Mouse (Mus musculus): ENCODE results near the gene Card10. TPM values are rescaled to one million over a fixed set of nuclear protein-coding genes. Genes with fewer than 3 reads are reported as not detected.

The Card10 gene
- polyA plus RNA-seq, 1 experiment: 42.9 TPM

DNA sequence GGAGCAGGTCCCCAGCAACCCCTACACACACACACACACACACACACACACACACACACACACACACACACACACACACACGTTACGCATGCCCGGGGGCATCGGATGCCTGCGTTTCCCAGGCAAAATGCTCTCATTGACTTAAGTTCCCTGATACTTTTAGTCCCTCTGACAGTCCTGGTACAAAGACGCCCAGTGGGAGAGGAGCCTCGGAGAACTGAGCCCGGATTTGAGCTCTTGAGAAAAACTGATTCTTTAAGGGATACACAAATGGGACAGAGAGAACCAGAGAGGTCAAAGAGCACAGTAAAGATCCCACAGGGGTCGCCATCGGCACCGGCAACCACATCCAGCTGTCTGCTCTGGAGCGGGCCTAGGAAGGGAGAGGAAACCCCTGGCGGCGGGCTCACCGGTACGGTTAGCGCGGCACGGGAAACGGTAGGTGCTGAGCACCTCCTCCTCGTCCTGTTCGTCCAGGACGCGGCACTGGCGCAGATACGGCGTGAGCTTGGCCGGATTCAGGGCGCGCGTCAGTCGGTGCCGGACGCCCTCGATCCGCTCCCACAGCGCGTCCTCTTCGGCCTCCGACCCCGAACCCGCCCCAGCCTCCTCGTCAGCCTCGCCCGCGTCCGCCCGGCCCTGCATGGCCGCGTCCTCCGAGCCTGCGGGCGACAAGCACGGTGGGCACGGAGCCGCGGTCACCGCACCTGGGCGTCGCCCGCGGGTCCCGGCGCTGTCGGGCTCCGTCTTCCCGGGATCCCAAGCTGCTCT, 686 bp downstream of the Card10 start:
- DNase-seq (ENCODE audit: low read depth): no peak

DNA sequence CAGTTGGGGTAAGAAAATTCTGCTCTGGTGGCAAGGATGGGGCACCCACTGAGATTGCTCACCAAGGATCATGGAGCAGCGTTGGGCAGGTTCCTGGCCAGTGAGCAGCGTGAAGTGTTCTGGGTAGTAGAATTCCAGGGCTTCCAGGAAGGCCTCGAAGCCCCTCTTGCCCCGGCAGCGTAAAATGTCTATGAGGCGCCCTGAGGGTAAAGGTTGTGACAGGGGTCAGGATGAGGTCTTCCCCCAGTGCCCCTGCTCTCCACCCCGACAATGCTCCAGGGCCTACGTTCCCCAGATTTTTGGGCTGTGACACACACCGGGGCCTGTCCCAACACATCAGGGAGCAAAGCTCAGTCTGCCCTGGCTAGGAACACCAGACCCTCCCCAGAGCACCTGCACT, 1.3 kb downstream of the Card10 start:
- no peak for DNase-seq (ENCODE audit: low read depth)

DNA sequence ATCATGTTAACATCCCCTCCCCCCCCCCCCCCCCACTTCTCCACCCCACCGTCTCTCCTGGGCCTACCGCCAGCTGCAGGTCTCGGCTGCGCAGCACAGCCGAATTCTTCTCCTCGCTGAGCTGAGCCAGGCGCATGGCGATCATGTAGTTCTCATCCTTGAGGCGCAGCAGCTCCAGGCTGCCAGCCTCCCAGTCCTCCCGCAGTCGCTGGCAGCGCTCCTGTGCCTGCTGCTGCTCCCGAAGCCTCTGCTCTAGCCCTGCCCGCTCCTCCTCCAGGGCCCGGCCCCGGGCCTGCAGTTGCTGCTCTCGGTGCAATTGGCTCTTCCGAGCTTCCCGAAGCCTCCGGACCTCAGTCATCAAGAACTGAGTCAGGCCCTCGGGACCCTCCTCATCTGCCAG, 3.8 kb downstream of the Card10 start:
- DNase-seq (ENCODE audit: low read depth): no peak

GRCm38 (mm10) chr15:78797060-78797329, 5.8 kb downstream of the Card10 start:
- DNase-seq (ENCODE audit: low read depth): no peak

GRCm38 (mm10) chr15:78796196-78797059, 6.4 kb downstream of the Card10 start:
- DNase-seq (ENCODE audit: low read depth): no peak

DNA sequence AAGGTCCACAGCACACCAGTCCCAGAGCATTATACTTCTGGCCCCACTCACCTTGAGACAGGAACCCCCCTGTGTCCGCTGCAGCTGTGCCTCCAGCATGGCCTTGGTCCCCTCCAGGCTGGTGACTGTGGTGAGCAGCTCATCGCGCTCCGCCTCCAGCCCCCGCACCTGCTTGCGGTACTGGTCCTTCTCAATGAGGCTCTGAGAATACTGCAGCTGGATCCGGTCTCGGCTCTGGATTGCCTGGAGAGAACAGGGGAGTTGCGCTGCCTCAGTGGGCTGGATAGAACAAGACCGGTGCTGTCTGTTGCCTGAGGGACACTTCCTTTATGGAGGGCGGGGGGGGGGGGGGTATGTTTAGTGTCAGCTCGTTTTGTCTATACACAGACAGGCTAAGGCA, 11.9 kb downstream of the Card10 start:
- DNase-seq (ENCODE audit: low read depth): no peak

DNA sequence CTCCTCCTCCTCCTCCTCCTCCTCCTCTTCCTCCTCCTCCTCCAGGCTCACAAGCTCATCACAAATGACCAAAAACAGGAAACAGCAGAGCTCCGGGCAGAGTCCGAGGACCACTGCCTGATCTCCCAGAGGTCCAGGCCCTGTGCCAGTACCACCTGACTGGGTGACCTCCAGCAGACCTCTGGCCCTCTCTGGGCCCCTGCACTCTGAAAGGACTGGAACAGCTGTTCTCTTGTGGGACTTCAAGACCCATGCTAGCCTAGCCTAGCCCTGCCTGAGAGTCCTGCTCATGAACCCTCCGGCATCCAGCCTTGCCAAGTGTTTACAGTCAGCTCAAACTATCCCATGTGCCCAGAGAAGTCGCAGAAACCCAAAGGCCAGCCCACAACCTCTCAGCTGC, 12.4 kb downstream of the Card10 start:
- no peak for DNase-seq (ENCODE audit: low read depth)

DNA sequence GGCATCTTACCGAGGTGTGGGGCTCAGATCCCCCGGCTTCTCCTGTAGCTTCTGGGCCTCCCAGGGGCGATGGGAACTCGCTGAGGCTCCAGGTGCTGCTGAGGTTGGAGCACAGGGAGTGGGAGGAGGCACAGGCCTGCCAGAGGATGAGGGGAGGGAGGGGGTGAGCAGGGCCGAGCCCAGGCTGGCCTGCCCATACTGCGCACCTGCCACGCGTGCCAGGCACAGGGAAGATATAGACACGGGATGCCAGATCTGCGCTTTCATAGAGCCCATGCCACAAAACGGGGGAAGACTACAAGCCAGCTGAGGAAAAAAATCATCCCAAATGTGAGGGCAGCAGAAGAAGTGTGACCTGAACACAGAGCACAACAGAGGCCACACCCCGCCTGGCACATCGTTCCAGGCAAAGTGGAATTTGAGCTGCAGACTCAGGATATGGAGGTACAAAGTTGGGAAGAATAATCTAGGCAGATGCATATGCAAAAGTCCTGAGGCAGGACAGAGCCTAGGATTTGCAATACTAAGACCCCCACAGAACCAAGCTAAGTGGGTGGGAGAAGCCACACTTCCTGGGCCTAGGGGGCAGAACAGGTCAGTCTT, 13.0 kb downstream of the Card10 start:
- DNase-seq (ENCODE audit: low read depth): no peak

DNA sequence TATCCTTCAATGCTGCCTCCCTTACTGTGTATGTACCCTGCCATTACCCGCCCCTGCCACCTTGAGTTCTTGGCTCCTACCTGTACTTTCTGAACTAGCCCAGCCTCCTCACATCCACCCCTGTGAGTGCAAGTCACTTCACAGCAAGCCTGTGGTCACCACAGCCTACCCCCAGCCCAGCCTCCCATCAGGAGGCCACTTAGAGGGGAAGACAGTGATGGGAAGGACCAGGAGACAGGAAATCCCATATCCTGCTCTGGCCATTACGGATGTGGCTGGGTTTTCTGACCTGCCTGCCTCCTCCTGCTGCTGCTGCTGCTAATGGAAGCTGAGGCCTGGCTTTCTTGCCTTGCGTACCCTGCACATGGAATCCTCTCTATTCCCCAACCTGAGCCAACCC, 14.8 kb downstream of the Card10 start:
- no peak for DNase-seq (ENCODE audit: low read depth)

DNA sequence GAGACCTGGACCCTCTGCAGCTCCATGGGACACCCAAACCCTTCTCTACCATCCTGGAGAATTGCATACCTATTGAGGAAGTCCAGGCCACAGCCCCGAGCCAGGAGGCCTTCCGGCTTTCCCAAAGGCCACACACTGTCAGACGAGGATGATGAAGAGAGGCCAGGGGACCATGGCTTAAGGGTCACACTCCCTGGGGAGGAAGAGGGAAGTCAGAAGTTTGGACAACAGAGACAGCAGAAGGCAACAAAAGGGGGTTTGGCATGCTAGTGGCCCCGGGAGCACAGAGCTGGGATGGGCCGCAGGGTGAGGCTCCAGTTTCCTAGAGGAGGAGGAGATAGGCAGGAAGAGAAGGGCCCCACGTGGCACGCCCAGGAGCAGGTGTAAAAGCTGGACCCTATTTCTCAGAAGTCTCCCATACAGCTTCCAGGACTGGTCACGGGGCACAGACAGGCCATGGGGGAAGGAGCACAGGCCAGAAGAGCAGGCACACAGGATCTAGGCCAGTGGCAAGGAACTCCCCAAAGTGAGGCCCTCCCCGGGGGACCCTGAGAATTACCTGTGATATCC, 15.5 kb downstream of the Card10 start:
- DNase-seq (ENCODE audit: low read depth): no peak

DNA sequence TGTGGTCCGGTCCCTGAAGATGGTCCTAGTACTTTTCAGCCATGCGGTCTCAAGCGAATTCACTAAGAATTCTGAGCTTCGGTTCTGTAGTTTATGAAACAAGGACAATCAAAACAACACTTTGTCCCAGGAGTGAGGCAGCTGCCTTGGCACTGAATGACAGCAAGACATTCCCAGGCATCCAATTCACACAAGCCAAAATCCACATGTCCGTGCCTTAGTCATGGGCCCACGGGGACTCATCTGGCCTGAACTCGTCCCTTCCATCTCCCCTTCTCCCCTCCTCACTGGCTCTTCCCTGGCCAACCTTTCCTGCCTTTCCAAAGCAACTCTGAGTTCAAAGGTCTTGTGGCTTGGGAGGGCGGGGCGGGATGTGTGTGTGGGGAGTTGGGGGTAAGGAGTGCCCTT, 16.4 kb downstream of the Card10 start:
- no peak for DNase-seq (ENCODE audit: low read depth)

- DNase-seq (ENCODE audit: low read depth): no peak
These were observed 16.9 kb downstream of the Card10 start for GRCm38 (mm10) chr15:78785961-78786360.

DNA sequence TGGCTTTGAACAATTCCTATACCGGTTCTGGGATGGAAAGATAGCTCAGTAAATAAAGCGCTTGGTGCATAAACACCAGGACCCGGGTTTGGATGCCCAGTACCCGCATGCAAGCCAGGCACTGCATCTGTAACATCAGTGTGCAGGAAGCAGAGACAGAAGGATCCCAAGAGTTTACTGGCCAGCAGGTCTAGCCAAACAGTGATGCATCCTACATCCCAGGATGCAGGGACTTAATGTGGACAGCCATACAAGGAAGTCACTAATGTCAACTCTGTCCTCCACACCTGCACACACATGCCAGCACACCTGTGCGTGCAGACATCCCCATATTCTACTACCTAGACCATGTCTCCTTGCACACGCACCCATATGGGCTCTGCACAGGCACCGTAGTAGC, 17.6 kb downstream of the Card10 start:
- DNase-seq (ENCODE audit: low read depth): no peak

GRCm38 (mm10) chr15:78784520-78784919, 18.3 kb downstream of the Card10 start:
- DNase-seq (ENCODE audit: low read depth): no peak

DNA sequence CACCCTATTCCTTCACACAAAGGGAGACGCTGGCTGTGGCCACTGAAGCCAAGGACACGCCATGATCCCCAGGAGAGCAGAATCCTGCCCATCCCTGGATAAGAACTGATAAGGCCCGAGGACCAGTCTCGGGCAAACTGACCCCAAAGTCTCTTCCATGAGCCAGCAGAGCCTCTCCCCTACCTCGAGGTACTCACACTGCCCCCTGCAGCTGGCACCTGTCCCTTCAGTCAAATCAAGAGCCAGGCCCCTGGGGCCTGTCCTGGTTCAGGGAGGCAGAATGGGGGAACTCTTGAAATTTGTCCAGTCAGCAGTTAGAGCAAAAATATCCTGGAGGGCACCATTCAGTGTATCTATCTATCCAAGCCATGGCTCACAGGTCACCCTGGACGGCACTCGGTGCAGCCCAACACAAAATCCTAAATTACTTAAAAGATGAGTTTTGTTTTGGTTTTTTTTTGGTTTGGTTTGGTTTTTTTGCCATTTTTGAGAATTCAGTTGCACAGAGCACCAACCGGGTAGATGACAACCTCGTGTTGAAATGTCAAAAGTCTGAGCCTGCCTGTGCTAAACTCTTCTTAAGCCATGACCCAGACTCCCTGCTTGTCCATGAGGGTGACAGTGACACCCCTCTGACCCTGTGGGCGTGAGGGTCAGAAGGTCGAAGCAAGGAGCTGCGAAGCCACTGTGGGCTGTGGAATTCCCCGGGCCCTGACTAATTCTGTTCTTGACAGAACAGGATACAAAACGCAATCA, 20.3 kb downstream of the Card10 start:
- DNase-seq (ENCODE audit: low read depth): no peak

DNA sequence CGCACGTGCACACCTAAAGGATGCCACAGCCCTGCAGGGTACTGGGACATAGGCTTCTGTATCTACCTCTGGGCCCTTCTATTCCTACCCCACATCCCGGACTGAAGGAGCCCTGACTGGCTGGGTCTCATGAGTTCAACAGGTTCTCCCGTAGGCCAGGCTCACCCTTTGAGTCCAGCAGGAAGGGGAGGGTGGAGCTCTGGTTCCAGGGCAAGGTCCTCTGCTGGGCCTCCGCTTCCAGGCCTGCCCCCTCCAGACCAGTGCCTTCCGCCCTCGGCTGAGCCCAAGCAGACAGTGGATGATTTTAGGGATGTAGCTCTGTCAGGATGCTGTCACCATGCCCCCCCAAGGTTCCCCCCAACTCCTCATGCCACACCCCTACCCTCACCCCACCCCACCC, 21.9 kb downstream of the Card10 start:
- no peak for DNase-seq (ENCODE audit: low read depth)

- DNase-seq (ENCODE audit: low read depth): no peak
These were observed 22.5 kb downstream of the Card10 start for GRCm38 (mm10) chr15:78780359-78780758.

DNA sequence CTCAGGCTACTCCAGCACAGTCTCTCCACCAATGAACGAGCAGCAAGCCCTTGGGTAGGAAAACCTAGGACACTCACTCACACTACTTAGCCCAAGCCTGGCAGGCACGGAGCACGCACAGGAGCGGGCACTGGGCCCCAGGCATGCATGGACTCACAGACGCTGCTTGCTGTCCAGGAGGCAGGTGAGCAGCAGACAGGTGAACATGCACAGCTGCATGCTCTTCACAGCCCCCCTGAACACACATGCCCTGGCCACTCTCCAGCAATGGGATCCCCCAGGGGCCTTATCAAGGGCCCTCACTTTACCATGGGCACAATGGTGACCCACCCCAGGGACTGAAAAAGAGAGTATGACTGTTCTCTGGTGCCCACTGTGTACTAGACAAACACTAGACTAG, 23.2 kb downstream of the Card10 start:
- DNase-seq (ENCODE audit: low read depth): no peak

GRCm38 (mm10) chr15:78779253-78779652, 23.6 kb downstream of the Card10 start:
- no peak for DNase-seq (ENCODE audit: low read depth)

- DNase-seq (ENCODE audit: low read depth): no peak
These were observed 24.6 kb downstream of the Card10 start for GRCm38 (mm10) chr15:78778077-78778870.

DNA sequence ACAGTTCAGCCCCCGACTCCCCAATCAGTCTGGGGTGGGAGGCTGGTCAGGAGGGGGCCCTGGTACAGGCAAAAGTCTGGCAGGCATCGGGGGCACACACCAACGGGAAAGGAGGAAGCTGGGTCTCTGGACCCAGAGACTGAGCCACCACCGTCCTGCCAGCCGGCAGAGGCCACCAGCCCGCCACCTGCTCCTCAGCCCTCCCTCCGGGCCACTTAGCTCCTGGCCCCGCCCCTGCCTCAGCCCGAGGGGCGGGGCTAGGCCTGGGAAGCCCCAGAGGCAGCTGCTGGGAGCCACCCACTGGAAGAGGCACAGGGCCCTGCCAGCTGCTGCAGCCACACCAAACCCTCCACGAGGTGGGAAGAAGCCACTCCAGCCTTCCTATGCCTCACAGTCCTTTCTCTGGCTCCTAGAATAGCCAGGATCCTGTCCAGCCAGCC, 29.5 kb downstream of the Card10 start, which contains the start of gene Mfng:
Gene Mfng, minus strand, starts transcription at position 186 of the 440 bp plus-strand sequence.
- no peak for DNase-seq (ENCODE audit: low read depth)

Measured in gonadal fat pad, adult 2 months (tissue).